Mouse (Mus musculus): ENCODE measurements around the gene Ifih1.
A peak's percentile ranks its signal among the peaks of the same experiment; 100 is the strongest.

Gene Ifih1

DNA sequence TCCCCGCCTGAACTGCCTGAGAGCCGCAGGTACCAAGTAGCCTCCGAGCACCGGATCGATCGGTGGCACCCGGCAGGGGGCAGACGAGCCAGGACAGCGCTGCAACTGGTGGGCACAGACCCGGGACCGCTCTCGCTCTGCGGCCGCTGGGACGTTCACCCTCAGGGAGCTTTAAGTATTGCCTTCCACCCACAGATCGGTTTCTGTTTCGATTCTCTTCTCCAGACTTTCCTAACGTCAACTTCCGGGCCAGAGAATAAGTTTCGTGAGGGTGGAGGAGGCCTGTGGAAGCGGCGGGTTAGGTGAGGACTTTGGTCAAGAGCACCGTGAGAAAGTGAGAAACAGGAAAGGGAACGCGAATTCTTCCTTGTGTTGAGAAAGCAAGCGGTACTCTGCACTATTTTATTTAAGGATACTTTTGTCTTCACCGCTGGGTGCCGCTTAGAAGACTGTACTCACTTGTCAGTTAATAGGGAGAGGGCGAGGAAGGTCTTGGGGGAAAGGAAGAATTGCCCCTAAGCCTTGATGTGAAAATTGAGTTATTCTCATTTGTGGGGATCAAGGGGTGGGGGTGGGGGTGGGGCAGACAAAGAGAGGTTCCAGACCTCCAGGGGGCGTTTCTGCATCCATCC, at the start of gene Ifih1:
Gene Ifih1 (minus strand): TSS at position 242 of the 632 bp plus-strand sequence.
- DNase-seq, result peak; percentile 85

GRCm38 (mm10) chr2:62685934-62686333, 39.9 kb upstream of the Ifih1 start:
- DNase-seq, result no peak

DNA sequence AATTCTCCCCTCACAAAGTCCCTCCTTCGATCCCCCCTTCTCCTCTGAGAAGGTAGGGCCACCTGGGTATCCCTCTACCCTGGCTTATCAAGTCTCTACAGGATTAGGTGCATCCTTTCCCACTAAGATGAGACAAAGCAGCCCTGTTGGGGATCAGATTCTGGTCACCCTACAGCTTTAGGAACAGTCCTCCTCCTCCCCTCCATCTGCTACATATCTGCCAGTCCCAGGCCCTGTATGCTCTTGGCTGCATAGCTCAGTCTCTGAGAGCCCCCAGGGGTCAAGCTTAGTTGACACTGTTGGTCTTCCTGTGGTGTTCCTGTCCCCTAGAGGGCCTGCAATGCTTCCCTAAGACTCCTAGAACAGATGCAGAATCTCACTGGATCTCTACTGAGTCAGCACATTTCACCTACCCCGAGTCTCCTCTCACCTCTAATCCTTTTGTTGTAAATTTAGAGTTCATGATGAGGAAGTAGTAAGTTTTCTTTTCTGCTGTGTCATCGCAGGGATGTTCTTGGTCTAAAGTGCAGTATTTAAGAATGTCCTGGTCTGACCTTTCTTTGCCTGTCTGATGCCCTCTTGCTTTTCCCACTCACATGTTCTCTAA, 39.0 kb upstream of the Ifih1 start:
- no peak for DNase-seq

GRCm38 (mm10) chr2:62681667-62682066, 35.6 kb upstream of the Ifih1 start:
- DNase-seq, result no peak

GRCm38 (mm10) chr2:62672788-62673187, 26.7 kb upstream of the Ifih1 start:
- DNase-seq, result no peak

DNA sequence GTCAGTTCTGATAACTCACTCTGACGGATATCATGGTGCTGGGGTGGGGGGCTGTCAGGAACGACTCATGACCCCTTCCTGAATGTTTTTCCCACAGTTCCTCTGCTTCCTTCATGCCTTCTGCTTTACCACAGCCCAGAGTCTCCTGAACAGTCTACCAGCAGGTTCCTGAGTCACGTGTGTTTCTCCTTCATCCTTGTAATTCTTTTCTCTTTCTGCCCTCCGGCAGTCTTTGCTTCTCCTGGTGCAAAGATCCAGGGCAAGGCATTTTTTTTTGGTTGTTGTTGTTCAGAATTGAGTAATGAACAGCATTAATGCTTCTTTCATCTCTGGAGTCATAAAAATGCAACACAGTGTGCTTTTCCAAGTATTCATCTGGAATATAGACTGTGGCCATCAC, 24.7 kb upstream of the Ifih1 start:
- DNase-seq, result no peak

- DNase-seq, result no peak
These were observed 24.2 kb upstream of the Ifih1 start for GRCm38 (mm10) chr2:62670301-62670700.

- DNase-seq, result no peak
These were observed 23.8 kb upstream of the Ifih1 start for GRCm38 (mm10) chr2:62669848-62670247.

GRCm38 (mm10) chr2:62665536-62665935, 19.5 kb upstream of the Ifih1 start:
- DNase-seq, result no peak

DNA sequence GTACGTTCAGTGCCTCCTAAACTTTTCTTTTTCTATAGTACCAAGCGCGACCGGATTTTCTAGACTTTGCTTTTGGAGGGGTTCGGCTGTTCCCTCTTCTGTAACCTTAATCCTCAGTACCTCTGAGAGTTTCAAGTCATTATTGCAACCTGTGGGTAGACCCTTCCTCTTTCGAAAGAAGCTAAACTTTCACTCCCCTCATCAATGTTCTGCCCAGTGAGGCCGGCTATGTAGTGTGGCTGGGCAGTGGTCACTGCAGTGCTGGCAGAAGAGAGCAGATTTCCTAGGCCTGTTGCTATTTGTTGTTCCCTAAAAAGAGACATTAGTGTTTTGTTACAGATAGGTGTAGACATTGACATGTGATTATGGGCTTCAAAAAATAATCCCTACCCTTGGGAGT, 18.8 kb upstream of the Ifih1 start:
- no peak for DNase-seq

DNA sequence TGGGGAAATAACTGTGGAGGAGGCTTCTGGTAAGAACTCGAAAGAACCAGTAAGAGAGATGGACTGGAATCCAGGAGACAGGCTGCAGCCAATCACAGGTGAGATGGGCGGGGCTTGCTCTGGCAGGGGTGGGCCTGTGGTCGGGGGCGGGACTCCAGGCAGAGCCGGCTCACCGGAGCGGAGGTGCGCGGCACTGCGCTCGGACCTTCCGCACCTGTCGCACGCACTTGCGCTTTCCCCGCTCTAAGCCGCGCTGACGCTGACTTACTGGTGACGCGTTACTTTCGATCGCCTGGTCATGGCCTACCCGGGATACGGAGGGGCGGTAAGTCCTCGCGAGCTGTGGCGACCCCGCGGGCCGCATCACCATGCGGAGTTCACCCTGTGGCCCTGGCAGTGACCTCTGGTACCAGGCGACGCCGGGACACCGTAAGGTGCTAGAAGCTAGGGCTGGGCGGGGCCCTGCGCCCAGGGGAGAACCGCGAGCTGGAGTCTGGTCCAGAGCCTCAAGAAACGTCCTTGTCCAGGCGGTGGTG, 18.1 kb upstream of the Ifih1 start, which contains the start of gene Gca:
Gene Gca (plus strand): TSS at position 151 of the 536 bp plus-strand sequence.
- peak; percentile 87 for DNase-seq

- no peak for DNase-seq
These were observed 16.5 kb upstream of the Ifih1 start for GRCm38 (mm10) chr2:62662560-62662959.

- DNase-seq, result no peak
These were observed 14.5 kb upstream of the Ifih1 start for GRCm38 (mm10) chr2:62660565-62660964.

DNA sequence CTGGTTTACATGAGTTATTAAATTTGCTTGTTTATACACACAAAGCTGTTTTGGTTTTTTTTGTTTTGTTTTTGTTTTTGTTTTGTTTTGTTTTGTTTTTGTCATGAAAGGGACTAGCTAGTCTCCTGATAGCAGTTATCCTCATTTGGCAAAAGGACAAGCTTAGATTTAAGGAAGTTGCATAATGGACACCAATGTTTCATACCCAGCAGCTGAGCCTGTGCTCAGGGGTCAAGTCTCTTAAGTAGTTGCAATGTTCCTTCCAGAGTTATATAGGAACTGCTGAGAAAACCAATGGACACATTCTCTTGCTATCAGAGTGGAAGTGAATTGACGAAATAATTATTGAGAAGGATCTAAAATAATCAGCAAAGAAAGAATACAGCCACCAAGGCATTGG, 10.0 kb upstream of the Ifih1 start:
- no peak for DNase-seq

DNA sequence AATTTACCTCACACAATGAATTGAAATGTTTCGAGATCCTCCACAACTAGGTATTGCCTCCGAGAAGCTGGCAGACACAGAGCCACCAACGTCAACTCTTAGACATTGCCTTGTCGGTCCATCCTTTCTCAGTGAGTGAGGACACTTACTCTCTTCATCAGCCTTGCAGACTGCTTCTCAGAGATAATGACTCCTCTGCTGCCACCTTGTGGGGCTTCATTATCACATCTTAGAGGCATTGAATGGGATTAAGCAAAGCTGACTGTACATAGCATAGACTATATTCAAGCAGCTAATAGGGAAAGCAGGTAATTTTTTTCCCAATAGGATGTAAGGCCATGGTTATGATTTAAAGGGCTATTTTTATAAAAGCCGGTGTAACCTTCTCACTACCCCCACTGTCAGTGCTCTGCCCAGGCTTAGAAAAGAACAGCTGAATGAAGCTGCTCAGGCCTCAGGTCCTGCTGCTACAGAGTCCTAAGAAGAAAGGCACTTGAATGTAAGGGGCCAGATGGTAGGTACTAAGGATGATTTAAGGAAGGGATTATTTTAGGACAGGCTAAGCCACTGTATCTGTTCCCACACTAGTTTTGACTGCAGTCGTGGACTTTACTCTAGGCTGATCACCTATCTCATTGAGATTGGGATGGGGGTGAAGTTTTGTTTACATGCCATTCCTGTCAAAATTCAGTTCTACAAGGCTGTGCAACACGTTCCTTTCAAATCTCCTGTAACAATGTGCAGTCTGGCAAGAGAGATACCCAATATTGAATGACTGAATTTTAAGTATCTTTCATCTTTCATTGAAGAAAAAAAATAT, 8.7 kb upstream of the Ifih1 start:
- DNase-seq, result peak; percentile 70

GRCm38 (mm10) chr2:62652466-62652865, 6.4 kb upstream of the Ifih1 start:
- no peak for DNase-seq

DNA sequence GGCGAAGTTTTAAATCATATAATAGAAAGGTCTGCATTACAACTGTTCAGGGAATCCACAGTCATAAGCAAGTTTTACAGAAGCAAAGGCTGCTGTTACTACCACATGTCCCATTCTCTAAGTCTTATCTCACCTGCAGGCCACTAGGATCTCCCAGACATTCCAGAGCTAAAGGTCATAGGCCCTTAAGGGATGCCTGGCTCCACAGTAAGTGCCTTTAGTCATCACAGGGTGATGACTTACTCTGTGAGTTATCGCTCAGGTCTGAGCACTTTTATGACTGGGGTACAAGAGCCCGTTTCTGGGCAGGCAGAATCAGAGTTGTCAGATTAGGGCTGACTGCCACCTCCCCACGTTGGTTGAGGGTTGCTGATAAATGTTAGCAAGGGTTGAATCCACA, 5.8 kb upstream of the Ifih1 start:
- DNase-seq, result no peak

DNA sequence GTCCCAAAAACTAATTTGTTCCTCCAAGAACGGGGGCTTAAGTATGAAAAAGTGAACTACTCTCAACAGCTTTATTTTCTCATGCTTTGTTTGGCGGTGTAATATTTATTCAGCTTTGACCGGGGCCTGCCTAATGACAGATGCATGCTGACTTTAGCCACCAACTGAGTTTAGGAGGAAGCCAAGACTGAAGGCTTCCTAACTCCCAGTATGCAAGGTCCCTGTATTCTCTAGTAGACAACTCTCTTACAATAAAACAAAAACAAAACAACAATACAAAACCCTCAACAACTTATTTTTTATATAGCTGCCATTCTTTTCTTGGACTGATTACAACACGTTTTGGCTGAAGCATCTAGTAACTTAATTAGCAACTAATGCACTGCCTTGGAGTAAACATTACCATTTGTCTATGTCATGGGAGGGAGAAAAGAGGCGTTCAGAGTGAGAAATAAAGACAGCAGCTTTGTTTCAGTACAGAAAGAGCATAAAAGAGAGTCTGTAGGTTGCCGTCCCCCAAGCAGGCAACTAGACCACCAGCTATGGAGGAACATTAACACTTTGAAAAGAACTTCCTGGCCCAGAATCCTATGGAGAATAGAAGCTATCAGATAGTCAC, 725 bp upstream of the Ifih1 start:
- DNase-seq, result no peak

DNA sequence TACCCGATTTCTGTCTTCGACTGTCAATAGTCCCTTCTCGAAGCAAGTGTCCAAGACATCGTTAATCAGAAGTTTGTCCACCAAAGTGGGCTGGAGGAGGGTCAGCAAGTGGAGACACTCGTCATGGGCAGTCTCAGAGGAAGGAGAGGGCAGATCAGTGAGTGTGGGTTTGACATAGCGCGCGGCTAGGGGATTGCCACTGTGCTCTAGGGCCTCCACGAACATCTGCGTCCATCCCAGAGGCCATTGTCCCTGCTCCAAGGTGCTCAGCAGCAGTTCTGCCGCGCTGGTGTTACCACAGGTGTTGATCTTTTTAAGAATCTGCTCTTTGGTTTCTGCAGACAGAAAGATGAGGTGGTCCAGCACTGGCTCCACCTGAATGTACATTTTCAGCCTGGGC, 580 bp downstream of the Ifih1 start:
- peak; percentile 34 for DNase-seq

DNA sequence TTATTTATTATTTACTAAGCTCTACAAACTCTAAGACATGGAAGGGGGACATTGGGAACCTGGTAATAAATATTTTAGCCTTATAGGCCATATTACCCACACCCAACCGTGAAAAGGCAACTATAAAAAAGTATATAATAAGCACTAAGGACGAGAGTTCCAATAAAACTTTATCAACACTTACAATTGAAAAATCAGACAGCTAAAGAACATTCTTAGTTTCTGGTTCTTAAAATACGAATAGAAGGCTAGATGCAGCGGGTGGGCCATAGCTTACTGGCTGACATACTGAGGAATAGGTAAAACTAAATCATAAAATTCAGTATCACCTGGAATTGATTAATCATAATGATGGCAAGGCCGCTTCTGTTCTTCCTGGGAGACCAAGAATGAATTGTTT, 1.2 kb downstream of the Ifih1 start:
- no peak for DNase-seq

DNA sequence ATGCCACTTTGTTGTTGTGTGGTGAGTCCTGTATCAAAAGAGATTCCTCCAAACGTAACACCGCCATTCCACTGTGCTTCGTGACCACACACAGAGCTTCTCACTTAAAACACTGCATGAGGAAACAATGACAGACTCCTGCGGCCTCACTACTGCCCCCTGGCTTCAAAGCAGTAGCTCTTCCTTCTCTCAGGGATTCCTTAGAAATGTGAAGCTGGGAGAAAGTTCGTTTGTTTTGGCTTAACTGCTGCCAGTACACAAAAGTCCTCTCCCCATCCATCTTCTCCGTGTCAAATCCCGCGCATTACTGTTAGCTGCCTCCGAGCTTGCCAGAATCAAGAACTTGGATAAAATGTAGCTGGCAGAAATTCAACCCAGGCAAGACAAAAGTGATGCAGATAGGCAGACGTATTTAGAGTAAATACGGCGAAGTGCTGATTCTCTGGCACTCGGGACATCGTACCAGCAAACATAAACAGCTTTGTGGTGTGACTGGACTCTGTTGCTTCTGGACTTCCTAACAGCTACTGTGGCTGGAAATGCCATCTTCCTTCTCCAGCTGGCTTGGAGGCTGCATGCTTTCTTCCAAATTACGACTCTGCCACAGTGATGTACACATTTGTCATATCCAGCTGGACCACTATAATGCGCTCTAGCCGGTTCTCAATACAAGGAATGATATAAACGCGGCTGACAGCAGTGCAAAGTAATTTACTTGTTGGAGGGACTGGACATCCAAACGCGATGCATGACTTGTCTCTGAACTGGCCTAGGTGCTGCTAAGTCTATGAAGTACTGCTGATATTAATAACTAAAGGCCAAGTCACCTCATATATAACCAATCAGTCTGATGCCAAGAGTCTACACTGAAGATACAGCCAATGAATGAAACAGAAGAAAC, 2.4 kb downstream of the Ifih1 start:
- DNase-seq, result peak; percentile 84

DNA sequence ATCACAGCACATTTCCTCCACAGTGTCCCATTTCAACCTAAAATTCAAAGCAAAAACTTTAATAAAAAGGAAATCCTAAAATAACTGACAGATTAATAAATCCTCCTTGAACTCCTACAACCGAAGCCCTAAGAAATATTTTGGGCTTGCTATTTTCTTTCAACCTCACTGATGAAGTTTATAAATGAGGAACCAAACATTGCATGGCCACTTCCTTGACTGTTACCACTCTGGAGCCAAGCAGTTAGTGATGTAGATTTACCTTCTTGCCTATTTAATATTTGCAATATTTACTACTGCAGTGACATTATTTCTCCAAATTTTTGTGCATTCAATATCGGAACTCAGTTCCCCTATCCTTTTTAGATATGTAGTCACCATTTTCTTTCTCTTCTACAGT, 6.2 kb downstream of the Ifih1 start:
- DNase-seq, result no peak

Data from thymus, postnatal 4 days (tissue).